Mouse (Mus musculus) megakaryocyte-erythroid progenitor cell, adult 5-6 weeks (primary cell): ENCODE measurements around the gene Pcdh15. TPM values are rescaled to one million over a fixed set of nuclear protein-coding genes. Genes with fewer than 3 reads are reported as not detected.

Experiments used
- ATAC-seq: replicated peaks from 2 replicates; pipeline ENCODE4 v1.8.0; 2016; ENCODE audit warnings: mild to moderate bottlenecking, inconsistent platforms; ENCODE audit not compliant: severe bottlenecking, poor library complexity, low FRiP score, low TSS enrichment
- total RNA-seq, 2 experiments: library from RNA; stranded (forward) in 1 of 2; stranded (reverse) in 1 of 2; fragments of 200-1000, 215-1000 nt in 1 of 2; fragments of >200 nt in 1 of 2; fragmentation: Nextera tagmentation in 1 of 2; gene quantifications; 2 replicates each; pipeline ENCODE4 v1.2.3; 2014 to 2017

Pcdh15 gene
- total RNA-seq, 2 experiments from 2014 or later, result not detected

GRCm38 (mm10) chr10:74403111-74403510 is 1304.0 kb downstream of the Pcdh15 start:
- no peak for ATAC-seq

GRCm38 (mm10) chr10:74414021-74414420 is 1314.9 kb downstream of the Pcdh15 start:
- ATAC-seq, result no peak

GRCm38 (mm10) chr10:74414945-74415344 is 1315.8 kb downstream of the Pcdh15 start:
- no peak for ATAC-seq

DNA sequence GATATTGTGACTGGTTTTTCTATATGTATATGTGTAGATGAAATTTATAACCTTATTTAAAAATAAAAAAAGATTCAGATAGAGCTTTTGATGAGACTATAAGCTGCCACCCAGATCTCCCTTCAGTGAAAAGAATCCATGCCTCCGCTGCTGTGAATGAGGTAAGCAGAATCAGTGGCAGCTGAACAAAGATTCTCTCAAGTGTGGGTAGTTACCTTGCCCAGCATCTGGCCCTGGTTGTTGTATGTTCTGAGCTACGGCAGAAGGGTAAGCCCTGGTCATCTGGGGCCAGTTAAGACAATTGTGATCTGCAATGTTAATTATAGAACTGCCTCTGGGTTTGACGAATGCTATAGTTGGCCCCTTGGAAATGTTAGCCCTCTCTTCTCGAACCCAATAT is 1316.2 kb downstream of the Pcdh15 start:
- ATAC-seq, result no peak

DNA sequence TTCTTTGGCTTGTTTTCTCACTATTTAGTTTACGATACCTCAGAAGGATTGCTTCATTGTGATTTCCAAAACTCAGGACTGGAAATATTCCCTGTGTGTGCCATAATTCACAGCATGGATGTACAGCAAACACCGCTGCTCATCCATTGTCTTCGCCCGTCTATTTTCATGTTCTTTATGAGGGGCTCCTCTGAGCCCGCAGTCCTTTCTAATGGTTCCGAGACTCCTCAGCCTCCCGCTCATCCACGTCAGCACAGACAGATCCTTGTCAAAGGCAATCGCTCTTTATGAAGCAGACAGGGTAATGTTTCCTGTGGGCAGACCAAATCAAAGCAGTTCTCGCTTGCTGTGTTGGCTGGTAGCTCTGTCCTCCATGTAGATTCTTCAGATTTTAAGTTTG is 1316.8 kb downstream of the Pcdh15 start:
- no peak for ATAC-seq

DNA sequence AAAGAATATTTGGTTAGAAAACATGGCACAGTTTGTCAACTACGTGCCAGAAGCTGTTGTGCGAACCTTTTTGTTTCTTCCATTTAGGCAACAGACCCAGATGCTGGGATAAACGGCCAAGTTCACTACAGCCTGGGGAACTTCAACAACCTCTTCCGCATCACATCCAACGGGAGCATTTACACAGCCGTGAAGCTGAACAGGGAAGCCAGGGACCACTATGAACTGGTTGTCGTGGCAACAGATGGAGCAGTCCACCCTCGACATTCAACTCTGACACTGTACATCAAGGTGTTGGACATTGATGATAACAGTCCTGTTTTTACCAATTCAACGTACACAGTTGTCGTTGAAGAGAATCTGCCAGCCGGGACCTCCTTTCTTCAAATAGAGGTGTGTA is 1350.9 kb downstream of the Pcdh15 start:
- ATAC-seq, result no peak

GRCm38 (mm10) chr10:74463972-74464371 is 1364.8 kb downstream of the Pcdh15 start:
- ATAC-seq, result no peak

DNA sequence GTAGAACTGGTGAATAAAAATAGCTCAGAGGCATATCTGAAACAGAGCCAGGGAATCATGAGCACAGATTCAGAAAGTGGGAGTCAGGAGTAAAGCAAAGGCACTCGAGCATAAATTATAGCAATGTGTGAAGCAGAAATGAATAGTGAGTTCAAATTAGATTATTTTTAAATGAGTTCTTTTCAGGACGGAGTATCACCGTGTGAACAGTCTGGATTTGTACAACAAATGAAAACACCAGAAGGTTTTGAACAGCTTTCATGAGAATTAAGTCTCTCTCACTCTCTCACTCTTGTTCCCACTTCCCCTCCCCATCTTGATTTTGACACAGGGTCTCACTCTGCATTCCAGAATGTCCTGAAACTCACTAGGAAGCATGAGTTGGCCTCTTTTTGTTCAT is 1381.6 kb downstream of the Pcdh15 start:
- no peak for ATAC-seq

- no peak for ATAC-seq
Observed at GRCm38 (mm10) chr10:74512315-74512714, 1413.2 kb downstream of the Pcdh15 start.

GRCm38 (mm10) chr10:74513743-74514142 is 1414.6 kb downstream of the Pcdh15 start:
- ATAC-seq, result no peak

- no peak for ATAC-seq
Observed at GRCm38 (mm10) chr10:74538371-74538770, 1439.2 kb downstream of the Pcdh15 start.

- ATAC-seq, result no peak
Observed at GRCm38 (mm10) chr10:74555326-74555725, 1456.2 kb downstream of the Pcdh15 start.

- no peak for ATAC-seq
Observed at GRCm38 (mm10) chr10:74569603-74570002, 1470.5 kb downstream of the Pcdh15 start.

- ATAC-seq, result no peak
Observed at GRCm38 (mm10) chr10:74579924-74580323, 1480.8 kb downstream of the Pcdh15 start.

- no peak for ATAC-seq
Observed at GRCm38 (mm10) chr10:74591799-74592198, 1492.7 kb downstream of the Pcdh15 start.

- ATAC-seq, result no peak
Observed at GRCm38 (mm10) chr10:74607683-74608082, 1508.5 kb downstream of the Pcdh15 start.

DNA sequence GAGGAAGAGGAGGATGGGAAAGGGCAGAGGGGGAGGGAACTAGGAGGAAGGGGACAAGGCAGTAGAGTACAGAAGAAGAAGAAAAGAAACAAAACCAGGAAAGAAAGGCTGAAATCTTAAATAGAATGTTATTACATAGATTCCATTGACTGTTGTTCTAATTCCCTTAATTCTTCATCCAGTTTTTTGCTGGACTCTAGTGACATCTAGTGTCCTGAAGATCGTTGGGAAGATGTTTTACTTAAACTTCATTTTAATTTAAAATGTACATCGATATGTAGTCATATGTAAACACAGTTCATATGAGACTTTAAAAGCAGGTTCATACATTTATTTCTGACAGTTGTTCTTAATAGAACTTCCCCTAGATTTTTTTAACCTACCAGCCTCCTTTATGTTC is 1522.7 kb downstream of the Pcdh15 start:
- ATAC-seq, result no peak

DNA sequence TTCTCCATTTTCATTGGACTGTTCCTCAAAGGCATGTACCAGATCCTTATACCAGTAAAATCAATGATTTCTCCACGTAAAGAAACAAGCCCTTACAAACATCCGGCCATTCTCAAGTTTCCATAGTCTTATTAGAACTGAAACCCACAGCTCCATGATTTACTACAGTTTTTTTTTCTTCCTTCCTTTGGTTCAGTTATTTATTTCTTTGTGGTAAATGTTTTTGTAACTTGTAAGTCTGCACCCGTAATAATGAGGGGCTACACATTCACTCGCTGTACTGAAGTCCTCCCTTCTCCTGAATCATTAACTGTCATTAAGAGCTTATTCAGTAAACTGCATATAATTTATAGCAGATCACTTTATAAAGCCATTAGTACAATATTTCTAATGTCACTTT is 1526.6 kb downstream of the Pcdh15 start:
- ATAC-seq, result no peak

GRCm38 (mm10) chr10:74626596-74626995 is 1527.5 kb downstream of the Pcdh15 start:
- no peak for ATAC-seq

DNA sequence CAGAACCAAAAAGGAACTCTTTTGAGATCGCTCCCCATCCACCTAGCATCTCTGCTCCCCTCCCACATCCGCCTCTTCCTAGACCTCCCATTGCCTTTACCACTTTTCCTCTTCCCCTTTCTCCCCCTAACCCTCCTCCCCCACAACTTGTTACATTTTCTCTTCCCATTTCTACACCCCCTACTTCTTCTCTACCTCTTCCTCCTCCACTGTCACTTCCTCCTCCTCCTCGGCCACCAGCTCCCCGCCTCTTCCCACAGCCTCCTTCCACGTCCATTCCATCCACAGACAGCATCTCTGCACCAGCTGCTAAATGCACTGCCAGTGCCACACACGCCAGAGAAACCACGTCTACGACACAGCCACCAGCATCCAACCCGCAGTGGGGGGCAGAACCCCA is 1532.2 kb downstream of the Pcdh15 start:
- no peak for ATAC-seq

- ATAC-seq, result no peak
Observed at GRCm38 (mm10) chr10:74637040-74637439, 1537.9 kb downstream of the Pcdh15 start.

DNA sequence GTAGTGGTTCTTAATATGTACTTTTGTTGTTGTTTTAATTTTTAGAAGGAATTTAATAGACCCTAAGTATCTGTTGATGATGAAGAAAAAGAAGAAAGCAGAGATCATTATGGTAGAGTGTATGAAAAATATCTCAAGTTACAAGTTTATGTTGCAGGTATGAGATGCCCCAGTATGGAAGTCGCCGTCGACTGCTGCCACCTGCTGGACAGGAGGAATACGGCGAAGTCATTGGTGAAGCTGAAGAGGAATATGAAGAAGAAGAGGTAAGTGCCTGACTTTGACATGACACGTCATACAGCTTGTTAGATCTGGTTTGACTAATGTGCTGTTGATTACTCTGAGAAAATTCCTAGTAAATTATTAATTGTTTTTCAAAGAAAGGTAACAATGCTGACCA is 1543.0 kb downstream of the Pcdh15 start:
- ATAC-seq, result no peak
